Mouse (Mus musculus) thymus, adult 2 months (tissue): ENCODE results near the gene Ano10. TPM values are rescaled to one million over a fixed set of nuclear protein-coding genes. Genes with fewer than 3 reads are reported as not detected.

ENCODE experiments used
- DNase-seq: peaks from one replicate; pipeline ENCODE4 v3.0.0; 2021
- H3K27ac ChIP-seq: fragments of 200-500 bp; 2 replicates; pipeline ENCODE4 v1.5.1; 2012; ENCODE audit warnings: low read length, control low read depth; ENCODE audit not compliant: control insufficient read depth, insufficient read depth
- H3K27me3 ChIP-seq: fragments of 200-500 bp; 2 replicates; pipeline ENCODE4 v1.6.1; 2012; ENCODE audit warnings: mild to moderate bottlenecking, low read length, moderate library complexity, mixed read lengths; ENCODE audit not compliant: control insufficient read depth, insufficient read depth
- H3K36me3 ChIP-seq: fragments of 200-500 bp; 2 replicates; pipeline ENCODE4 v1.6.1; 2012; ENCODE audit warnings: mild to moderate bottlenecking, low read length, moderate library complexity; ENCODE audit not compliant: control insufficient read depth, insufficient read depth
- H3K4me1 ChIP-seq: fragments of 200-500 bp; replicated peaks from 2 replicates; pipeline ENCODE4 v1.6.1; 2012; ENCODE audit warnings: low read length; ENCODE audit not compliant: control insufficient read depth, insufficient read depth
- H3K4me3 ChIP-seq: fragments of 200-500 bp; 2 replicates; pipeline ENCODE4 v1.5.1; 2012; ENCODE audit warnings: mild to moderate bottlenecking, low read length, control low read depth, moderate library complexity; ENCODE audit not compliant: control insufficient read depth, insufficient read depth
- CTCF ChIP-seq: fragments of 200-500 bp; IDR thresholded peaks from 2 replicates; pipeline ENCODE4 v1.5.1; 2012; ENCODE audit warnings: mild to moderate bottlenecking, control low read depth, low read length, moderate library complexity, borderline replicate concordance; ENCODE audit not compliant: control insufficient read depth, poor library complexity, insufficient read depth; ENCODE audit errors: extremely low read depth
- POLR2A ChIP-seq: fragments of 200-500 bp; IDR thresholded peaks from 2 replicates; pipeline ENCODE4 v1.6.1; 2012; ENCODE audit warnings: mild to moderate bottlenecking, low read length, control low read depth, moderate library complexity; ENCODE audit not compliant: control insufficient read depth, poor library complexity, insufficient read depth; ENCODE audit errors: extremely low read depth
- WGBS: fragments of 180-500 bp; shearing (Covaris S2); methylation state at CpG from one replicate; pipeline ENCODE4 v1.1.7; 2018; 5-methylcytosine and 5-hydroxymethylcytosine counted together
- polyA plus RNA-seq: library from polyadenylated mRNA; depleted of rRNA; stranded (reverse); fragments of >200 nt; gene quantifications from 2 replicates; pipeline ENCODE4 v1.2.3, GENCODE M21; 2012

Gene Ano10
- polyA plus RNA-seq, 1 experiment = 41.3 TPM

DNA sequence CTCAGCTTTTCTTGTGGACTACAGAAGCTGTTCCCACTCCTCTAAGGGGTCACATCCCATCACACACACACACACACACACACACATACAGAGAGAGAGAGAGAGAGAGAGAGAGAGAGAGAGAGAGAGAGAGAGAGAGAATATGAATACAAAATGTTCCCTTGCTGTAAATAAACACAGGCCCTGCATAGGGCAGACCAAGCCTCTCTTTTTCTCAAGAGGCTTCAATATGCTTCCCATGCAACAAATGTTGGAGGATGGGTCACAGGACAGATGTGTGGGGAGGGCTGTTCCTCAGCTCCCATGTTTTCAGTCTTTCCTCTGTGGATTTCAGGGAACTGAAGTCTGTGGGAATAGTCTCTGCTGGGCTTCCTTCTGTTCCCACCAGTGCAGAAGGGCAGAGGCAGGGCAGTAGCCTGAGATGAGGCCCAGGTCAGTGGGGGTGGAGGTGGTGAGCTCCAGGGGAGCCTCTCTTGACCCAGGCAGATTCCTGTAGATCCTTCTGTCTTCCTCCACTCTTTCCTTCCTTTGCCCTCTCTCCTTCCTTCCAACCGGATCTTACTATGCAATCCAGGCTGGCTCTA lies 107.5 kb downstream of the Ano10 start:
- no peak for TF ChIP-seq POLR2A
- TF ChIP-seq CTCF = no peak
- no peak for DNase-seq
- Histone ChIP-seq H3K4me3 (no peak overlapping the region), H3K36me3 (no peaks in the 10 kb centered on the region), H3K4me1 (peaks cover 32% of the 10 kb centered on the region), H3K27me3 (no peaks in the 10 kb centered on the region), H3K27ac (no peak overlapping the region)
- WGBS = 100% methylated on average over 1 of the region's 1 CpGs

DNA sequence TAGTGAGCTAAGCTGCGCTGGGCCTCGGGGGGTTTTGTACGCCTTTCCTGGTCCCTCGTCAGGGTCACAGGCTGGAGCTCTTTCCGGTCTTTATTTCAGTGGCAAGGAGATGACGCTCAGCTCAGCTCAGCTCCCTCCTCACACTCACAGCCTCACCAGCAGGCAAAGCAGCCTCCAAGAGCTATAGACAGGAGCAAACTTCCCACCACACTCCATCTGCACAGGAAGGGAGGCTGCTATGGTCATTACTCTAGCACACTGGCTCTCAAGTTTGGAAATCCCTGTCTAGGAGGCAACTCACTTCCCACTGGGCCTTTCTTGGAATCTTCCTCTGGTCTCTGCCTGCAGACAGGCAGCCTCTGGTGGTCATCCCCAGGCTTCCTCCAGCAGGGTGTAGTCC lies 108.3 kb downstream of the Ano10 start:
- no peak for TF ChIP-seq CTCF
- no peak for TF ChIP-seq POLR2A
- DNase-seq = no peak
- no peak overlapping the region for H3K27ac ChIP-seq
- no peaks in the 10 kb centered on the region for H3K36me3 ChIP-seq
- H3K27me3 ChIP-seq = no peaks in the 10 kb centered on the region
- over 99% methylated on average over 6 of the region's 6 CpGs for WGBS
- no peak overlapping the region for H3K4me3 ChIP-seq
- H3K4me1 ChIP-seq = peaks cover 32% of the 10 kb centered on the region

DNA sequence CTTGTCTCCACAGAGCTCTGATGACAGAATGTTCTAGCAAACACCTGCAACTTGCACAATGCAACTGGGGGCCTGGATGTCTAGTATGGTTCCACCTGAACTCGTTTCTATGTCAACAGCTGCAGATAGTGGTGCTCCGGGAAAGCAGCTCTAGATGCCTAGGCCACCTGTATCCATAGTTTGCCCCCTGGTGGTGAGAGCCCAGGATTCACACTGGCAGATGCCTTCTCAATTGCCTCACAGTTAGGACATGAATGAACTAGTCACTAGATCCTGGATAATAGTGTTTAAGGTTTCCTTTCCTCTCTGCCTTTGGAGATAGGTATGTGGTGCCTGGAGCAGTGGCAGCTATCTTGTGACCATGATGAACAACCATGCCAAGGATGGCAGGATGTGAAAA lies 109.2 kb downstream of the Ano10 start:
- no peak overlapping the region for H3K27ac ChIP-seq
- no peaks in the 10 kb centered on the region for H3K27me3 ChIP-seq
- no peaks in the 10 kb centered on the region for H3K36me3 ChIP-seq
- TF ChIP-seq POLR2A (no peak), CTCF (peak; percentile 27; the same call in 1 of the 2 replicates)
- H3K4me1 ChIP-seq = peaks cover 28% of the 10 kb centered on the region
- peak; percentile 84 for DNase-seq
- H3K4me3 ChIP-seq = no peak overlapping the region
- WGBS = 5% methylated on average over 2 of the region's 2 CpGs

DNA sequence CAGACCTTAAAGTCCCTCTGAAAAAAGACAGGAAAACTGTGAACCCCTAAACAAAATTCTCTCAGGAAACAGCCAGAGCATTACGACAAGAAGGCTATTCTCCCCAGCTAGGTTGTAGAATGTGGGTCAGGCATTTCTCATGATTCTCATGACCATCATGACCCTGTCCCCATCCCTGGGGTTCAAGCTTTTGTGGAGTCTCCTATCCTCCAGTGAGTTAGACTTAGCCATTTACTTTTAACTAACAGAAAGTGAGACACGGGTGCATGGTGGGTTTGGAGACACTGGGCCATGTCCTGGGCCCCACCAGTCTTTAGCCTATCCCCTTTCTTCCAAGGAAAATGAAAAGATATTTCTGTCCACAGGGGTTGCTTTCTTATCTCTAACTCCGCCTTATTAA lies 109.9 kb downstream of the Ano10 start:
- WGBS = 97% methylated on average over 3 of the region's 3 CpGs
- TF ChIP-seq CTCF (no peak), POLR2A (no peak)
- Histone ChIP-seq H3K4me1 (peaks cover 24% of the 10 kb centered on the region), H3K27me3 (no peaks in the 10 kb centered on the region), H3K4me3 (no peak overlapping the region), H3K36me3 (no peaks in the 10 kb centered on the region), H3K27ac (no peak overlapping the region)
- DNase-seq = no peak

DNA sequence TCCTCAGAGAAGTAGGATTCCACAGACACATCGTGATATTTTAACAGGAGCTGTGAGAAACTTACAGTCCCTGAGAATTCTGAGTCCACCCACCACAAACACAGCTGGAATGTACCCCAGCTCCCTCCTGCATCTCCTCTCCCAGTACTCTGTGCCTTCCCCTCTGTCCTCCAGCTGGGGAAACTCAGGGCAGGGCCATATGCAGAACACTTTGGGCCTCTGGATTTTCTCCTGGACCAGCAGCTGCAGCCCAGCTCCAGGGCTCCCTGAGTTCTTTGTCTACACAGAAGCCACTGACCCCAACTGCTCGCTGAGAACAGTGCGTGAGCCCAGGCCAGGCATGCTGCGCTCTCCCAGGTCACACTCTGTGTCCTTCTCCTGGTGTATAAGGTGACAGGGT lies 111.1 kb downstream of the Ano10 start:
- TF ChIP-seq CTCF = no peak
- H3K4me3 ChIP-seq = no peak overlapping the region
- no peak for DNase-seq
- H3K36me3 ChIP-seq = no peaks in the 10 kb centered on the region
- H3K27me3 ChIP-seq = no peaks in the 10 kb centered on the region
- H3K27ac ChIP-seq = no peak overlapping the region
- 92% methylated on average over 4 of the region's 4 CpGs for WGBS
- peaks cover 16% of the 10 kb centered on the region for H3K4me1 ChIP-seq

DNA sequence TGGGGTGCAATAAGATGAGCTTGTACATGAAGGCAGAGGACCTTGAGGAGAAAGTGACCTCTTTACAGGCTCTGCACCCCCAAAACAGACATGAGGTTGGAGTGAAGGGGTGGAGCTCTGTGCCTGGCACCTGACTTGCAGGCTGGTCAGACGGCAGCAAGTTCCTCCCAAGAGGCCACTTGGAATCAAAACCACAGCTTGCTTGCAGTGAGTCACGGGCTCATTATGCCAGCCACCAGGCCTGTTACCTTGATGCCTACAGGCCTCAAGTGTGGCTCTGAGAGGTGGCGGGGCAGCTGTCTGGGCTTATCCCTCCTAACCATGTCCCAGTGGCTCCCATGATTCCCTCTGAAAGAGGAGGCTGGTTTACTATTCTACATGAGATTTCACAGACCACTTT lies 114.1 kb downstream of the Ano10 start:
- Histone ChIP-seq H3K27ac (no peak overlapping the region), H3K27me3 (no peaks in the 10 kb centered on the region), H3K4me1 (peaks cover 5% of the 10 kb centered on the region; the same call in 1 of the 2 replicates), H3K36me3 (no peaks in the 10 kb centered on the region), H3K4me3 (no peak overlapping the region)
- DNase-seq = no peak
- WGBS = 73% methylated on average over 3 of the region's 3 CpGs
- TF ChIP-seq CTCF (no peak), POLR2A (no peak)

DNA sequence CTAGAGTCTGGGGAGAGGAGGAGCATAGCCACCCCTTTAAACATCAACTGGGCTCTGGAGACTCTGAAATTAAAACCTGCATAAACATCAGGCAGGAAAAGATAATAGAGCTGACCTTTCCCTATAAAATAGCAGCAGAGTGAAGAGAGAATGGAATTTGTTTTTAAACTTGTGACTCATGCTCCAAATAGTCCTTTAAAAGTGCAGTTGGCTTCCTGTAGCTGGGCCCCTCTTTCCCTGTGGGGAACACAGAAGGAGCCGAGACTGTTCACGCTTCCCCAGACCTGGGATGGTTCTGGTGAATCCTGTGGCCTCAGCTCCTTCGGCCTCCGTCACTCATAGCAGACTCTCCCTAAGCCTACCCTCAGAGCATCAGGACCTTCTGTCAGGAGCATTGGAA lies 115.8 kb downstream of the Ano10 start:
- no peak for DNase-seq
- 89% methylated on average over 4 of the region's 4 CpGs for WGBS
- TF ChIP-seq CTCF = no peak
- TF ChIP-seq POLR2A = no peak
- Histone ChIP-seq H3K27me3 (no peaks in the 10 kb centered on the region), H3K4me1 (peaks cover 2% of the 10 kb centered on the region; the same call in 1 of the 2 replicates), H3K36me3 (no peaks in the 10 kb centered on the region), H3K4me3 (no peak overlapping the region), H3K27ac (no peak overlapping the region)
